Mouse (Mus musculus) liver, adult 2 months (tissue): ENCODE measurements around the gene Pagr1a. TPM values are rescaled to one million over a fixed set of nuclear protein-coding genes. Genes with fewer than 3 reads are reported as not detected.

Experiments used
- DNase-seq: peaks from one replicate; pipeline ENCODE4 v3.0.0-alpha.2; 2011; ENCODE audit warnings: low read depth, low spot score; ENCODE audit errors: extremely low read depth
- H3K27ac ChIP-seq: fragments of 200-500 bp; replicated peaks from 2 replicates; pipeline ENCODE4 v1.5.1; 2012; ENCODE audit warnings: low read depth, mild to moderate bottlenecking, control low read depth, inconsistent platforms, low read length; ENCODE audit not compliant: insufficient read depth
- H3K27me3 ChIP-seq: fragments of 200-500 bp; 2 replicates; pipeline ENCODE4 v1.6.1; 2012; ENCODE audit warnings: mild to moderate bottlenecking, moderate library complexity, low read length, inconsistent platforms; ENCODE audit not compliant: control insufficient read depth, insufficient read depth
- H3K36me3 ChIP-seq: fragments of 200-500 bp; 2 replicates; pipeline ENCODE4 v1.6.1; 2012; ENCODE audit warnings: low read length, inconsistent platforms; ENCODE audit not compliant: control insufficient read depth, insufficient read depth
- H3K4me1 ChIP-seq: fragments of 200-500 bp; 2 replicates; pipeline ENCODE4 v1.6.1; 2011; ENCODE audit warnings: low read length; ENCODE audit not compliant: control insufficient read depth, insufficient read depth
- H3K4me3 ChIP-seq: fragments of 200-500 bp; 2 replicates; pipeline ENCODE4 v1.5.1; 2011; ENCODE audit warnings: low read depth, mild to moderate bottlenecking, control low read depth, low read length, moderate library complexity; ENCODE audit not compliant: insufficient read depth
- H3K79me2 ChIP-seq: fragments of 200-500 bp; 2 replicates; pipeline ENCODE4 v1.6.1; 2012; ENCODE audit warnings: inconsistent platforms, mild to moderate bottlenecking, low read length, moderate library complexity; ENCODE audit not compliant: control insufficient read depth, insufficient read depth
- H3K9ac ChIP-seq: fragments of 200-500 bp; 2 replicates; pipeline ENCODE4 v1.6.1; 2012; ENCODE audit warnings: low read depth, mild to moderate bottlenecking, control low read depth, inconsistent platforms, low read length
- CTCF ChIP-seq: fragments of 200-500 bp; IDR thresholded peaks from 2 replicates; pipeline ENCODE4 v1.5.1; 2011; ENCODE audit warnings: low read depth, low read length, control low read depth
- POLR2A ChIP-seq: fragments of 200-500 bp; IDR thresholded peaks from 2 replicates; pipeline ENCODE4 v1.6.1; 2011; ENCODE audit warnings: low read length, control low read depth; ENCODE audit not compliant: insufficient read depth; ENCODE audit errors: extremely low read depth
- WGBS: fragments of 180-500 bp; shearing (Covaris S2); methylation state at CpG from one replicate; pipeline ENCODE4 v1.1.7; 2018; 5-methylcytosine and 5-hydroxymethylcytosine counted together
- polyA plus RNA-seq: library from polyadenylated mRNA; depleted of rRNA; stranded (reverse); fragments of >200 nt; gene quantifications from 2 replicates; pipeline ENCODE4 v1.2.3, GENCODE M21; 2012; rRNA removed
- total RNA-seq: library from RNA; depleted of rRNA; stranded (reverse); fragments of >200 nt; gene quantifications from 2 replicates; pipeline ENCODE4 v1.2.3, GENCODE M21; 2014; rRNA removed

Gene Pagr1a
- 4.9 and 6.7 TPM in 2 replicates for total RNA-seq
- 2.6 and 4.2 TPM in 2 replicates for polyA plus RNA-seq

DNA sequence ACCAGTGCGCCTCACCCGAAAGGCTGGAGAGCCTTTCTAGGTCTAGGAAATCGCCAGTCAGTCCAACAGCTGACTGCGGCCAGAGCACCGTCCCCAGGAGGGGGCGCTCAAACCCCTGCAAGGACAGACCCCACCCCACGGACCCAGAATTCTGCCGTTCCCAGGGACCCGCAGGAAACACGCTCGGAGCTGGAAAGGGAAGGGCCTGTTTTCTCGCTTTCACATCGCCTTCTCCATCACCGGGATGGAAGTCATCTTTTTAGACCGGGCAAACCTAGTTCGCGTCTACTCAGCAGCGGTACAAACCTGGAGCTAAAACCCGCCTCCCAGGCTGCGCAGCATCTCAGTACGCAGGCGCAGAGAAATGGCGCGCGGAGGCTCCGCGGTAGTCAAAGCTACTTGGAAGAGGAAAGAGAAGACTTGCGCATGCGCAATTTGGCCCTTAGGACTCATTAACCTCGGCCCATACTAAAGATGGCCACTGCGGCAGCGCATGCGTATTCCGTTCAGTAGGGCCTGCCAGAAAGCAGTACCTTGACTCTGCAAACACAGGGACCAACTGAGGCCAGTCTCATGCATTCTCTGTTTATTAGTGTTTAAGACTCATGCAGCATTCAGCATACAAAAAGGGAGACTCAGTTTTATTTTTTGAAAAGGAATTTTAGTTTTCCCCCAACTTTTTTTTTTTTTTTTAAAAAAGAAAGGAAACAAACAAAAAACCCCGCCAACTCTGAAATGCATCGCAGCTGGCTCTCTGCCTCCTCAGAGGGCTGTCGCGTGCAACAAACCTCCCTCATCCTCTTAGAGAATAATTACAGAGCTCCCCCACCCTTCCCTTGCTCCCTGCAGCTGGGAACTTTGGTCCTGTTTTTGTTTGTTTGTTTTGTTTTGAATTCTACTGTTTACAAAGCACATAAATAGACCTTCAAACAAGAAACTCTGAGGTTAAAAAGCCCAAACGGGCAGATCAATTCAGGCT, at the start of gene Pagr1a:
Gene Pagr1a (minus strand): TSS at position 382 of the 979 bp plus-strand sequence.
- TF ChIP-seq CTCF (peak; percentile 83), POLR2A (peak; percentile 37; the same call in 1 of the 2 replicates)
- H3K36me3 ChIP-seq, result no peaks in the 10 kb centered on the region
- H3K27ac ChIP-seq, result peak within 1 kb of the TSS; percentile 86
- peak; percentile 97 for DNase-seq
- no peaks in the 10 kb centered on the region for H3K27me3 ChIP-seq
- peaks cover 16% of the 10 kb centered on the region; the same call in 1 of the 2 replicates for H3K79me2 ChIP-seq
- peak within 1 kb of the TSS; percentile 80 for H3K9ac ChIP-seq
- H3K4me3 ChIP-seq, result peak within 1 kb of the TSS; percentile 74
- H3K4me1 ChIP-seq, result peaks cover 20% of the 10 kb centered on the region
- WGBS, result 1% methylated on average over 39 of the region's 39 CpGs

GRCm38 (mm10) chr7:127066317-127066716, 49.2 kb upstream of the Pagr1a start:
- Histone ChIP-seq H3K79me2 (no peaks in the 10 kb centered on the region), H3K9ac (no peak overlapping the region), H3K27me3 (no peaks in the 10 kb centered on the region), H3K4me3 (no peak overlapping the region), H3K36me3 (no peaks in the 10 kb centered on the region), H3K27ac (no peak overlapping the region), H3K4me1 (peaks cover 5% of the 10 kb centered on the region)
- no peak for TF ChIP-seq CTCF
- no peak for TF ChIP-seq POLR2A
- WGBS, result 78% methylated on average over 4 of the region's 4 CpGs
- no peak for DNase-seq

DNA sequence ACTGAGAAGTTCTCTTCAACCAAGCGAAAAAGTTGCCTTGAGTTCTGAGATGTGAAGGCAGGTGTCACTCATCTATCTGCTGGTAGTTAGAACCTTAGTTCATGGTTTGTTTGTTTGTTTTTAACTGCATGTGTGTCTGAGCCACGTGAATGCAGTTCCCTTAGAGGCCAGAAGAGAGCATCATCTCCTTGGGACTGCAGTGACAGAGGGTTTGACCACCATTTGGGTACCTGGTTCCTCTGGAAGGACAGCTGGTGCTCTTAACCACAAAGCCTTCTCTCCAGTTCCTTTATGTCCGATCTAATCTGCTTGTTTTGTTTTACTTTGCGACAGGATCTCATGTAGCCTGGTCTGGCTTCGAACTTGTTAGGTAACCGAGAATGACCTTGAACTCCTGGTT, 48.4 kb upstream of the Pagr1a start:
- no peaks in the 10 kb centered on the region for H3K36me3 ChIP-seq
- no peaks in the 10 kb centered on the region for H3K27me3 ChIP-seq
- H3K4me3 ChIP-seq, result no peak overlapping the region
- no peak overlapping the region for H3K27ac ChIP-seq
- no peak overlapping the region for H3K9ac ChIP-seq
- TF ChIP-seq CTCF (0 out of 2 replicates have a peak, but pooled peaks have one; percentile 1), POLR2A (no peak)
- peaks cover 6% of the 10 kb centered on the region for H3K4me1 ChIP-seq
- no peaks in the 10 kb centered on the region for H3K79me2 ChIP-seq
- 87% methylated on average over 6 of the region's 6 CpGs for WGBS
- DNase-seq, result no peak

- no peak for TF ChIP-seq POLR2A
- 0 out of 2 replicates have a peak, but pooled peaks have one; percentile 5 for TF ChIP-seq CTCF
- Histone ChIP-seq H3K79me2 (no peaks in the 10 kb centered on the region), H3K27ac (no peak overlapping the region), H3K4me1 (no peaks in the 10 kb centered on the region), H3K36me3 (no peaks in the 10 kb centered on the region), H3K4me3 (no peak overlapping the region), H3K27me3 (no peaks in the 10 kb centered on the region), H3K9ac (no peak overlapping the region)
- DNase-seq, result no peak
- 70% methylated on average over 5 of the region's 5 CpGs for WGBS
Measured at GRCm38 (mm10) chr7:127055026-127055585, 38.0 kb upstream of the Pagr1a start.

- peaks cover 3% of the 10 kb centered on the region for H3K4me1 ChIP-seq
- DNase-seq, result peak; percentile 75
- H3K27ac ChIP-seq, result 0 out of 2 replicates have a peak within 1 kb of the TSS, but pooled peaks have one; percentile 20
- H3K27me3 ChIP-seq, result no peaks in the 10 kb centered on the region
- H3K4me3 ChIP-seq, result peak within 1 kb of the TSS; percentile 77
- H3K9ac ChIP-seq, result peak within 1 kb of the TSS; percentile 80
- H3K36me3 ChIP-seq, result no peaks in the 10 kb centered on the region
- WGBS, result under 1% methylated on average over 53 of the region's 53 CpGs
- H3K79me2 ChIP-seq, result no peaks in the 10 kb centered on the region
- TF ChIP-seq POLR2A (no peak), CTCF (no peak)
Measured at GRCm38 (mm10) chr7:127041851-127042672, 24.9 kb upstream of the Pagr1a start, which contains the start of gene Kif22. Kif22 (minus strand) TSS chr7:127042471.
